Mouse (Mus musculus) right cerebral cortex, postnatal 10 days (tissue): ENCODE measurements at regions not wholly inside any gene's neighbourhood (a gene's known extent, or its start where the extent isn't known, plus 50 kb on each side); places are given as distances from the start of the nearest gene placed in this dataset.

Experiments
- DNase-seq, 2 experiments: peaks; one replicate each; pipeline ENCODE4 v3.0.0; 2021; ENCODE audit warnings: low spot score in 2 of 2

- DNase-seq: no peak
These were observed 57.7 kb upstream of the Zmiz1 start for GRCm38 (mm10) chr14:25401104-25401963.

GRCm38 (mm10) chr14:25402409-25402808 is 56.6 kb upstream of the Zmiz1 start:
- DNase-seq: no peak

GRCm38 (mm10) chr14:25405191-25405590 is 53.8 kb upstream of the Zmiz1 start:
- no peak for DNase-seq

- DNase-seq: no peak
These were observed 52.9 kb upstream of the Zmiz1 start for GRCm38 (mm10) chr14:25406059-25406458.

GRCm38 (mm10) chr14:25406613-25407012 is 52.4 kb upstream of the Zmiz1 start:
- no peak for DNase-seq

- no peak for DNase-seq
These were observed 51.9 kb upstream of the Zmiz1 start for GRCm38 (mm10) chr14:25407111-25407510.
